Mouse (Mus musculus): ENCODE results near the gene Atxn10. TPM values are rescaled to one million over a fixed set of nuclear protein-coding genes. Genes with fewer than 3 reads are reported as not detected.
A peak's percentile ranks its signal among the peaks of the same experiment; 100 is the strongest.

The Atxn10 gene
- polyA plus RNA-seq, 1 experiment from 2014 or later, result 343 TPM

GRCm38 (mm10) chr15:85359901-85360300, 23.9 kb downstream of the Atxn10 start:
- Histone ChIP-seq H3K27ac (no peak overlapping the region), H3K4me3 (no peak overlapping the region), H3K27me3 (no peaks in the 10 kb centered on the region), H3K36me3 (peaks cover 50% of the 10 kb centered on the region), H3K9ac (no peak overlapping the region), H3K9me3 (peaks cover 5% of the 10 kb centered on the region; the same call in 1 of the 2 replicates), H3K4me2 (no peak overlapping the region), H3K4me1 (peaks cover 22% of the 10 kb centered on the region)
- 74% methylated on average over 4 of the region's 4 CpGs for WGBS
- no peak for ATAC-seq (ENCODE audit: insufficient number of reproducible peaks, insufficient read depth, low FRiP score, low TSS enrichment, low read depth)

- WGBS, result 82% methylated on average over 3 of the region's 3 CpGs
- Histone ChIP-seq H3K27ac (no peak overlapping the region), H3K4me3 (no peak overlapping the region), H3K36me3 (peaks cover 70% of the 10 kb centered on the region), H3K9ac (no peak overlapping the region), H3K4me1 (peaks cover 1% of the 10 kb centered on the region), H3K9me3 (peaks cover 5% of the 10 kb centered on the region; the same call in 1 of the 2 replicates), H3K27me3 (no peaks in the 10 kb centered on the region), H3K4me2 (no peak overlapping the region)
- ATAC-seq (ENCODE audit: insufficient number of reproducible peaks, insufficient read depth, low FRiP score, low TSS enrichment, low read depth), result no peak
Measured at GRCm38 (mm10) chr15:85364366-85364765, 28.3 kb downstream of the Atxn10 start.

- Histone ChIP-seq H3K9me3 (peaks cover 5% of the 10 kb centered on the region; the same call in 1 of the 2 replicates), H3K4me1 (no peaks in the 10 kb centered on the region), H3K4me2 (no peak overlapping the region), H3K9ac (no peak overlapping the region), H3K27ac (no peak overlapping the region), H3K36me3 (peaks cover 52% of the 10 kb centered on the region), H3K27me3 (no peaks in the 10 kb centered on the region), H3K4me3 (no peak overlapping the region)
- 79% methylated on average over 5 of the region's 5 CpGs for WGBS
- no peak for ATAC-seq (ENCODE audit: insufficient number of reproducible peaks, insufficient read depth, low FRiP score, low TSS enrichment, low read depth)
Measured at GRCm38 (mm10) chr15:85366938-85367337, 30.9 kb downstream of the Atxn10 start.

- no peaks in the 10 kb centered on the region for H3K9me3 ChIP-seq
- H3K4me3 ChIP-seq, result no peak overlapping the region
- H3K27ac ChIP-seq, result no peak overlapping the region
- H3K36me3 ChIP-seq, result peaks cover 24% of the 10 kb centered on the region
- 56% methylated on average over 3 of the region's 3 CpGs for WGBS
- no peak overlapping the region for H3K4me2 ChIP-seq
- H3K9ac ChIP-seq, result no peak overlapping the region
- H3K4me1 ChIP-seq, result no peaks in the 10 kb centered on the region
- H3K27me3 ChIP-seq, result no peaks in the 10 kb centered on the region
- ATAC-seq (ENCODE audit: insufficient number of reproducible peaks, insufficient read depth, low FRiP score, low TSS enrichment, low read depth), result no peak
Measured at GRCm38 (mm10) chr15:85369765-85370164, 33.7 kb downstream of the Atxn10 start.

- no peaks in the 10 kb centered on the region for H3K9me3 ChIP-seq
- no peak overlapping the region for H3K4me3 ChIP-seq
- no peak overlapping the region for H3K9ac ChIP-seq
- H3K4me2 ChIP-seq, result no peak overlapping the region
- no peak for ATAC-seq (ENCODE audit: insufficient number of reproducible peaks, insufficient read depth, low FRiP score, low TSS enrichment, low read depth)
- no peak overlapping the region for H3K27ac ChIP-seq
- no peaks in the 10 kb centered on the region for H3K27me3 ChIP-seq
- no peaks in the 10 kb centered on the region for H3K4me1 ChIP-seq
- H3K36me3 ChIP-seq, result peaks cover 30% of the 10 kb centered on the region
Measured at GRCm38 (mm10) chr15:85373125-85373524, 37.1 kb downstream of the Atxn10 start.

GRCm38 (mm10) chr15:85383477-85383876, 47.4 kb downstream of the Atxn10 start:
- Histone ChIP-seq H3K27me3 (no peaks in the 10 kb centered on the region), H3K4me3 (no peak overlapping the region), H3K36me3 (peaks cover 64% of the 10 kb centered on the region), H3K9ac (no peak overlapping the region), H3K9me3 (no peaks in the 10 kb centered on the region), H3K4me1 (no peaks in the 10 kb centered on the region), H3K27ac (no peak overlapping the region), H3K4me2 (no peak overlapping the region)
- 79% methylated on average over 9 of the region's 9 CpGs for WGBS
- ATAC-seq (ENCODE audit: insufficient number of reproducible peaks, insufficient read depth, low FRiP score, low TSS enrichment, low read depth), result no peak

GRCm38 (mm10) chr15:85388696-85389095, 52.7 kb downstream of the Atxn10 start:
- H3K27me3 ChIP-seq, result no peaks in the 10 kb centered on the region
- H3K36me3 ChIP-seq, result peaks cover 75% of the 10 kb centered on the region
- no peak overlapping the region for H3K4me2 ChIP-seq
- no peak overlapping the region for H3K4me3 ChIP-seq
- no peak for ATAC-seq (ENCODE audit: insufficient number of reproducible peaks, insufficient read depth, low FRiP score, low TSS enrichment, low read depth)
- H3K27ac ChIP-seq, result no peak overlapping the region
- H3K9me3 ChIP-seq, result no peaks in the 10 kb centered on the region
- H3K4me1 ChIP-seq, result no peaks in the 10 kb centered on the region
- H3K9ac ChIP-seq, result no peak overlapping the region
- WGBS, result 82% methylated on average over 3 of the region's 3 CpGs

- no peak overlapping the region for H3K27ac ChIP-seq
- no peak overlapping the region for H3K4me3 ChIP-seq
- no peak overlapping the region for H3K4me2 ChIP-seq
- H3K36me3 ChIP-seq, result peaks cover 67% of the 10 kb centered on the region
- no peaks in the 10 kb centered on the region for H3K9me3 ChIP-seq
- H3K9ac ChIP-seq, result no peak overlapping the region
- no peaks in the 10 kb centered on the region for H3K27me3 ChIP-seq
- no peak for ATAC-seq (ENCODE audit: insufficient number of reproducible peaks, insufficient read depth, low FRiP score, low TSS enrichment, low read depth)
- H3K4me1 ChIP-seq, result no peaks in the 10 kb centered on the region
- 75% methylated on average over 4 of the region's 4 CpGs for WGBS
Measured at GRCm38 (mm10) chr15:85389915-85390314, 53.9 kb downstream of the Atxn10 start.

- Histone ChIP-seq H3K9ac (no peak overlapping the region), H3K27me3 (no peaks in the 10 kb centered on the region)
Measured at GRCm38 (mm10) chr15:85395360-85395759, 59.3 kb downstream of the Atxn10 start.

GRCm38 (mm10) chr15:85401926-85402325, 65.9 kb downstream of the Atxn10 start:
- 65% methylated on average over 7 of the region's 7 CpGs for WGBS
- no peak overlapping the region; the same call in 1 of the 2 replicates for H3K27ac ChIP-seq
- H3K9me3 ChIP-seq, result no peaks in the 10 kb centered on the region
- ATAC-seq (ENCODE audit: insufficient number of reproducible peaks, insufficient read depth, low FRiP score, low TSS enrichment, low read depth), result no peak
- peaks cover 17% of the 10 kb centered on the region for H3K4me1 ChIP-seq
- no peaks in the 10 kb centered on the region for H3K27me3 ChIP-seq
- no peak overlapping the region for H3K4me3 ChIP-seq
- no peak overlapping the region for H3K4me2 ChIP-seq
- no peak overlapping the region for H3K9ac ChIP-seq
- peaks cover 30% of the 10 kb centered on the region for H3K36me3 ChIP-seq

More at GRCm38 (mm10) chr15:85395360-85395759, 59.3 kb downstream of the Atxn10 start:
- ATAC-seq (ENCODE audit: insufficient number of reproducible peaks, insufficient read depth, low FRiP score, low TSS enrichment, low read depth), result no peak
- H3K4me2 ChIP-seq, result no peak overlapping the region
- H3K4me1 ChIP-seq, result 0 out of 2 replicates have a peak, but pooled peaks cover 5% of the 10 kb centered on the region
- H3K36me3 ChIP-seq, result peaks cover 59% of the 10 kb centered on the region
- H3K9me3 ChIP-seq, result no peaks in the 10 kb centered on the region
- 0 out of 2 replicates have a peak overlapping the region, but pooled peaks have one; percentile 19 for H3K27ac ChIP-seq
- 88% methylated on average over 9 of the region's 9 CpGs for WGBS
- no peak overlapping the region for H3K4me3 ChIP-seq

- peak overlapping the region; percentile 5; the same call in 1 of the 2 replicates for H3K27ac ChIP-seq
Measured at GRCm38 (mm10) chr15:85403256-85403731, 67.2 kb downstream of the Atxn10 start.

GRCm38 (mm10) chr15:85404739-85405138, 68.7 kb downstream of the Atxn10 start:
- Histone ChIP-seq H3K9ac (no peak overlapping the region), H3K27ac (no peak overlapping the region), H3K4me1 (peaks cover 18% of the 10 kb centered on the region), H3K36me3 (peaks cover 19% of the 10 kb centered on the region; the same call in 1 of the 2 replicates), H3K4me3 (no peak overlapping the region), H3K4me2 (no peak overlapping the region), H3K27me3 (no peaks in the 10 kb centered on the region), H3K9me3 (no peaks in the 10 kb centered on the region)
- ATAC-seq (ENCODE audit: insufficient number of reproducible peaks, insufficient read depth, low FRiP score, low TSS enrichment, low read depth), result no peak
- WGBS, result 69% methylated on average over 4 of the region's 4 CpGs

More at GRCm38 (mm10) chr15:85403256-85403731, 67.2 kb downstream of the Atxn10 start:
- H3K9me3 ChIP-seq, result no peaks in the 10 kb centered on the region
- H3K4me1 ChIP-seq, result peaks cover 17% of the 10 kb centered on the region
- no peak overlapping the region for H3K4me2 ChIP-seq
- H3K27me3 ChIP-seq, result no peaks in the 10 kb centered on the region
- ATAC-seq (ENCODE audit: insufficient number of reproducible peaks, insufficient read depth, low FRiP score, low TSS enrichment, low read depth), result no peak
- H3K36me3 ChIP-seq, result peaks cover 23% of the 10 kb centered on the region; the same call in 1 of the 2 replicates
- WGBS, result 84% methylated on average over 4 of the region's 4 CpGs
- no peak overlapping the region for H3K4me3 ChIP-seq
- H3K9ac ChIP-seq, result no peak overlapping the region

Measured in embryonic facial prominence, embryonic 13.5 days (tissue).